ENCODE assay signal across 9 mouse cellular contexts in the genomic region with DNA sequence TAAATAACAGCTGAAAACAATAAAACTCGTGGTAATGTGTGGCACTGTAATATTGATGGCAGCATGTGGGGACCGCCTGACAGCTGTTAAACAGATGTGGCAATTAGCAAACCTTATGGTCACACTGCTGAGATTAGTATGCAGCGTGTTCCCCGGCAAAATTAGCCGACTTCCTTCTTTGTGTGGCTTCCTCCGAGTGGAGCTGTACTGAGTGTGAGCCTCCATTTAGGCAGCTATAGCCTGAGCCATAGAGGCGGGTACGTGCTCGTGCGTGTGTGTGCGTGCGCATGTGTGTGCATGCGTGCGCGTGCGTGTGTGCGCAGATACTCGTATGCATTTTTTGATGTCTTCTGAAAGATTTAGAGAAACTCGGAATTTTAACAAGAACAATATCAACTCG. TPM values are rescaled to one million over a fixed set of nuclear protein-coding genes. Genes with fewer than 3 reads are reported as not detected.
A peak's percentile ranks its signal among the peaks of the same experiment; 100 is the strongest.
DNase-seq lines count a peak whose midpoint lies in the region; ATAC-seq and TF ChIP-seq lines count a peak whose summit lies in the region.
"Had no signal": no experiment of that assay in that cellular context is flagged by ENCODE, and none has a peak within 500 bp of the region (broad histone marks: within the 10 kb centered on the region; RNA-seq: fewer than 3 reads in every experiment).

No protein-coding gene starts in this region.

- peaks cover 2% of the 10 kb centered on the region for H3K4me1 ChIP-seq in testis, adult 2 months (ENCODE audit: control insufficient read depth, insufficient read depth, low read length)
- H3K4me1 ChIP-seq in intestine, embryonic 16.5 days (ENCODE audit: control insufficient read depth, insufficient read depth, low read length), result no peaks in the 10 kb centered on the region

- TF ChIP-seq POLR2A in testis, adult 2 months (IDR thresholded peaks at IDR 0.05; ENCODE audit: control insufficient read depth, low read depth, low read length), result peak; percentile 63; the same call in 1 of the 2 replicates

- no peak overlapping the region for H3K9ac ChIP-seq in intestine, embryonic 16.5 days (ENCODE audit: low read depth, low read length)

- WGBS in intestine, embryonic 16.5 days, result 78% methylated on average over 20 of the region's 20 CpGs

- H3K4me2 ChIP-seq in intestine, embryonic 16.5 days (ENCODE audit: low read depth, low read length), result no peak overlapping the region

- peak; percentile 8 for DNase-seq in adrenal gland, postnatal 10 days
- DNase-seq in adrenal gland, adult 18-20 months (ENCODE audit: low spot score in 2 of 2), result no peak
- no peak for DNase-seq in testis, postnatal 14 days (ENCODE audit: low spot score)
- DNase-seq in kidney, postnatal 10 days, result peak; percentile 33
- no peak for DNase-seq in spleen, postnatal 36 days (ENCODE audit: low spot score in 2 of 2)
- DNase-seq in right cerebral cortex, postnatal 25 days, result no peak
- DNase-seq: thymus, postnatal 14 days had no signal

- no peaks in the 10 kb centered on the region for H3K9me3 ChIP-seq in intestine, embryonic 16.5 days (ENCODE audit: control insufficient read depth, low read length)

- ATAC-seq in intestine, embryonic 16.5 days, result no peak

- H3K27me3 ChIP-seq in testis, adult 2 months (ENCODE audit: control insufficient read depth, insufficient read depth, low read length), result no peaks in the 10 kb centered on the region
- no peaks in the 10 kb centered on the region for H3K27me3 ChIP-seq in intestine, embryonic 16.5 days (replicated peaks; ENCODE audit: control insufficient read depth, insufficient read depth, low read length)

- peak overlapping the region; percentile 36; the same call in 1 of the 2 replicates for H3K4me3 ChIP-seq in testis, adult 2 months (ENCODE audit: control insufficient read depth, low read depth, low read length)
- no peak overlapping the region for H3K4me3 ChIP-seq in intestine, embryonic 16.5 days (ENCODE audit: low read length)

- no peaks in the 10 kb centered on the region for H3K36me3 ChIP-seq in testis, adult 2 months (ENCODE audit: control insufficient read depth, insufficient read depth, low read length)
- H3K36me3 ChIP-seq in intestine, embryonic 16.5 days (ENCODE audit: control insufficient read depth, insufficient read depth, low read length), result no peaks in the 10 kb centered on the region

- H3K27ac ChIP-seq in testis, adult 2 months (ENCODE audit: control insufficient read depth, insufficient read depth, low read depth, low read length), result no peak overlapping the region
- no peak overlapping the region for H3K27ac ChIP-seq in intestine, embryonic 16.5 days (ENCODE audit: low read length)

- no peak for TF ChIP-seq CTCF in testis, adult 2 months (IDR thresholded peaks at IDR 0.05; ENCODE audit: control insufficient read depth, insufficient read depth, insufficient replicate concordance, low read depth, low read length)

RNA-seq across cellular contexts. Expression of a gene that starts 53.4 kb away (rescaled TPM):
- total RNA-seq in adrenal gland, postnatal 10 days (2021), result 10 to 100 TPM; 15.7 to 19.7 TPM
- 10 to 100 TPM; 13.6 to 15.0 TPM for total RNA-seq in adrenal gland, adult 18-20 months (2021)
- 3.1 and 3.4 TPM in 2 replicates for polyA plus RNA-seq in testis, adult 2 months (2012; rRNA removed)
- polyA plus RNA-seq in intestine, embryonic 16.5 days (2015; fragmentation: Nextera tagmentation; extraction: Ambion mirVana), result 26.9 and 30.6 TPM in 2 replicates

Comparison
In these comparisons a context has a peak if more than half of its experiments do, and no peak if none do; other contexts are left out.
1. DNase-seq: peak in adrenal gland, postnatal 10 days (single experiment) and kidney, postnatal 10 days (single experiment); none in adrenal gland, adult 18-20 months (0 of 2), testis, postnatal 14 days (single experiment), spleen, postnatal 36 days (0 of 2) and right cerebral cortex, postnatal 25 days (single experiment).